Mouse (Mus musculus): ENCODE measurements around the gene Gm49322.

DNA sequence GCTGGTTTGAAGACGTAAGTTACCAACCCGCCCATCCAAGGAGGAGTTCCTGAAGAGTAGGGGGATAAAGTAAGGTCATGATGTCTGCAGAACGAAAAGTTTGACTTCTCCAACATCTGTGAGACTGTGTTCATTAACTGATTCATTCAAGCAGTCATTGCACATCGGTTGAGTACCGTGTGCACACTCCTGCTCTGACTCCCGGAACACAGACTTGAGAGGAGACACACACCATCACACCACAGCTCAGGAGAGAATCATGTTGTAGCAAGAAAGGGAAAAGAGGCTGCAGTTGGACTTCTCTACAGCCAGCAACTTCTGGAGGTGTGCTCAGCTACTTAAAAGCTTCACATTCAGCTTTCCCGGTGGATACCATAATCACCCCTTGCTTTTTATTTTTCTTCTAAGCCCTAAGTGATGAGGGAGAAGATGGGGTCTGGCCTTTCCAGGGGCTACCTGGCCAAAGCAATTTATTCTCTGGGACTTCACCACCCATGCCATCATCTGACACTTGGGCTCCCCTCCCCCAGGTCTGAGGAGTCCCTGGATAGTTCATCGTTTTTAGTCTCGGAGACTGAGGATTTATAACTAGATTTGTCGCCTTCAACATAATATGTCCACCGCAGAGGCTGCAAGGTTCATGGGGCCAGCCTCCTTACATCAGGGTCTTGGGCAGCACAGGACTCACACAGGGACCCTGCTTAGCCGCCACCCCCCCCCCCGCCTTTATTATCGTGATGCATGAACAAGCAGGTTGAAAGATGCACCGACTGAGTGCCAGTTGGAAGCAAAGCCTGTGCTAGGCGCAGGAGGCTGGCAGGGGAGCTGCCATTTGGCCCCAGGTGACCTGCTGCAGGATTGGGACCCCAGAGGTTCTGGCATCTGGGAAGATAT, 15.2 kb downstream of the Gm49322 start:
- TF ChIP-seq CTCF (conservative IDR thresholded peaks at IDR 0.05; ENCODE audit: low read length) (no peak), POU5F1 (IDR thresholded peaks at IDR 0.05; ENCODE audit: borderline replicate concordance, low read length) (no peak), NANOG (IDR thresholded peaks at IDR 0.05; ENCODE audit: borderline replicate concordance, low read length) (no peak)
